Mouse (Mus musculus) fibroblast of lung, adult 2 months (primary cell): ENCODE data around the gene Atp6v0a1.
"Not testable (repeated sequence)": the region's sequence is repeated elsewhere in the genome, so short reads cannot be mapped to it uniquely, and the experiment has no call there.

Experiments
- DNase-seq: peaks from one replicate; pipeline ENCODE4 v3.0.0-alpha.2; 2011; ENCODE audit warnings: low read depth

Gene Atp6v0a1

DNA sequence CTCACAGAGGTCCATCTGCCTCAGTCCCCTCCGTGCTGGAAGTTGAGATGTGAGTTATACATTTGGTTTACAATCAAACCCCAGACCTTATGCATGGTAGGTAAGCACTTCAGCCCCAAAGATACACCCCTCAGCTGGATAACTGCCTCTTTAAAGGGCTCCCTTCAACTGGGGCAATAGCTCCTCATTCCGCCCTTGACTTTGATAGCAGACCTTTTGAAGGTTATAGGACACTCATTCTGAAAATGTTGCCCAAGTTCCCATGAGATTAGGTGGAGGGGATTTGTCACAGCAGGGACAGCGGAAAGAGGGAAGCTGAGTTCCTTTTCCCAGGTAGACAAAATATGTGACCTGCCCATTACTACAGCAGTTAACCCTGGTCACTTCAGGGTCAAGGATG, 28.0 kb upstream of the Atp6v0a1 start:
- DNase-seq, result no peak

DNA sequence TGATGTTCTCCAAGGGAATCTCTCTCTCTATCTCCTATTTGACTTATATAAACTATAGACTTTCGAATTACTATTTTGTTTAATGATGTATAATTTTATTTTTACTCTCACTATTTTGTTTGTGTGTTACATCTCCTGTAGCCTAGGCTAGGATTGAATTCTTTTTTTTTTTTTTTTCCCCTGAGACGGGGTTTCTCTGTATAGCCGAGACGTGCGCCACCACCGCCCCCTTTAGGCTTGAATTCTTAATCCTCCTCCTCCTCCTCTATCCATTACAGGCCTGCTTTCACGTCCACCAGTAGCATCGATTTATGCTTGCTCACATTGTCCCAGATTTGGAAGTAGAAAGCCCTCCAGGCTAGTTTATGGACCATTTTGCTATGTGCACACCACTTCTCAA, 27.2 kb upstream of the Atp6v0a1 start:
- no peak for DNase-seq

DNA sequence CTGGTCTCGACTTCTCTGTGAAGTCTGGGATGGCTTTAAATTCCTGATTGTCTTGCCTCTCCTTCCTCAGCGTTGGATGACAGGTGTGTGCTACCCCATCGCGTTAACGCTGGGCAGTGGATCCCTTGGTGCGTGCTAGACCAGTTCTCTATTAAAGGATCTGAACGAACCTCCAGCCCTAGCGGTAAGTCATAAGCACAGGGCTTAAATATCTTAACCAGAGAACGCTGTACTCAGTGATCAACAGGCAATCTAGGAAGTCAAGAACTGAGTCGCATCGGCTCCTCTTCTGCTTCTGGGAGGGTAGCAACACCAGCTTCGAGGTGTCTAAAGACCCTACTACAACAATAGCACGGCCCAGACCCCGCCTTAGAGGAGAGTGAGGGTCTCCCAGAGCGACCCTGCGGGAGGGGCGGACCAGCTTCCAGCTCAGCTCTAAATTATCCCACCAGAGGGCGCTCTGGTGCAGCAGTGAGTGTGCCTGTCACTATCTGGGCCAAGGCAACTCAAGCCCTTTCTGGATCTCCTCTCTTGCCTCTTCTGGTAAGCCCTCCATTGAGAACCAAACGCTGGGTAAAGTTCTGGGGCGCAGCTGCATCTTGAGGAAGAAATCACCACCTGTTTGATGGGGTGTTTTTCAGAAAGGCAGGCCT, 26.0 kb upstream of the Atp6v0a1 start:
- no peak for DNase-seq

GRCm38 (mm10) chr11:100983778-100984131, 25.5 kb upstream of the Atp6v0a1 start:
- no peak for DNase-seq

GRCm38 (mm10) chr11:100985607-100986006, 23.6 kb upstream of the Atp6v0a1 start:
- DNase-seq, result no peak

DNA sequence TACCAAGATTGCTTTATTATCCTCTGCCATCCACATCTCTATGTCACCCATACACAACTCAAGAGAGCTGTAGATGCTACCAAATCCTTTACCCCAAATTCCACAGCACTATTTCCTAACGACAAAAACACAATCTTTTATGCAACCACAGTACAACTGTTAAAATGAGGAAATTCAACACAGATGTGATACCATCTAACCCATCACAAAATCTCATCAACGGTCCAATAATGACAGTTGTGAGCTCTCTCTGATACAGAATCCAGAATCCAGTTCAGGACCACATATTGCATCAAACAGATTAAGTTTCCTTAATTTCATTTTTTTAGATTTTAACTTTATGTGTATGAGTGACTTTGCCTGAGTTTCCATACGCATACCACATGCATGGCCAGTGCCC, 20.6 kb upstream of the Atp6v0a1 start:
- DNase-seq, result no peak

DNA sequence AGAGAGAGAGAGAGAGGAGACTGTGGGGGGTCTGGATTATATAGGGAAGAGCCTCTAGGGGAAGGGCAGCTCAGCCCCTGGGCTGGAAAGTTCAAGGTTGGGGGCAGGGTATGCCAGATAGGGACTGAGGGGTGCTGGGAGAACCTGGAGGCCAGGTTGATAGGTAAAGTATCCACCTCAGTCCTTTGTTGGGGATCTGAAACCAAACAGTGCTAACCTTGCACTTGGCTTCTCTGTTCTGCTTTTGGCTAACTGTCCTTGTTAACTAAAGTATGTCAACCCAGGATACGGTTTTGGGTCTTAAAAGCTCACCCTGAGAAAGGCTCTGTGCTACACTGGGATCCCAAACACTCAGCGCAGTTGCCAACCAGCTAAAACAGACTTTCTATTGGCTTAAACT, 19.6 kb upstream of the Atp6v0a1 start:
- no peak for DNase-seq

DNA sequence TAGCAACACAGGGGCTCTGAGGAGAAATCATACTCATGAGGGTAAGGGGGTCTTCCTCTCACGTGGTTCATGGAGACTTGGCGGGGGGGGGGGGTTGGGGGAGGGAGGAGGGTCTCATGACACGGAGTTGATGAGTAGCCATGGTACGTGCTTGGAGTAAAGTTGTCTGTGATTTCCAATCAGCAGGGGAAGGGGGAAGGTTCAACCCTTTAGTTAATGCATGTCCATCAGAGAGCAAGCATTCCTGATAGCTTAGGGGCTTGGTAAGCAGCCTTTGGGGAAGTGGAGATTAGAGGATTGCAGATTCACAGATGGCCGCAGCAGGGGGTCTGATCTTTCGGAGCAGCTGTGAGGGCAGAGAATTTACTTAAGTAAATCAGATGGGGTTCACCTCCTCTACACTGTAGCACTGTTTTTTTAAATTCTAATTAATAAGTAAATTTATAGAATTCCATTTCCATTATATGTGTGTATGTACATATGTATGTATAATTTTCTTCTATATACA, 18.2 kb upstream of the Atp6v0a1 start:
- DNase-seq, result no peak

GRCm38 (mm10) chr11:100993437-100993836, 15.8 kb upstream of the Atp6v0a1 start:
- DNase-seq, result no peak

- DNase-seq, result no peak
These were observed 15.0 kb upstream of the Atp6v0a1 start for GRCm38 (mm10) chr11:100994233-100994632.

DNA sequence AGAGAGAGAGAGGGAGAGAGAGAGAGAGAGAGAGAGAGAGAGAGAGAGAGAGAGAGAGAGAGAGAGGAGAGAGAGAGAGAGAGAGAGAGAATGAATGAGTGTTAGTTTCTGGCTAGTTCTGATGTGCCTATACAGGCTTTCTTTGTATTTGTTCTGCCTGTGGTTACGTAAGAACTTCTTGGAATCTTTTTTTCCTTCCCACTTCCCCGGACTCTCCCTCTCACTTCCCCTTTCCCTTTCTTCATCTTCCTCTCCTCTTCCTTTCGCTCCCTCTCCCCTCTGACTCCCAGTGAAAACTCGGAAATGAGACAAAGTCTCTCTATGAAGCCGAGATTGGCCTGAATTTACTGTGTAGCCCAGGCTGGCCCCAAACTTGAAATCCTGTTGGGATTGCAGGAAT, 14.6 kb upstream of the Atp6v0a1 start:
- DNase-seq, result no peak

DNA sequence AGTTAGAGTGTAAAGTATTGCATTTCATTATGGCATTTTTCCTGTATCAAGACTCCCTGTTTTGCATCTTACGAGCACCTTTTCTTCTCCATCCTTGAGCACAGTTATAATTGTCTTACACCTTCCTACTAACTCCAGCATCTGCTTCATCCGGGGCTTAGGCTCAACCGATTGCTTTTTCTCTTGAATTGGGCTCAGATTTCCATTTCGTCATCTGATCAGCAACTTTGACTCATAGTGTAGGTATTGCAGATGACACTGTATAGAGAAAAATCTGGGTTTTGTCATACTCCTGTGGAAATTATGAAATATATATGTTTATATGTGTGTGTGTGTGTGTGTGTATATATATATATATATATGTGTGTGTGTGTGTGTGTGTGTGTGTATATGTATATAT, 12.8 kb upstream of the Atp6v0a1 start:
- DNase-seq, result no peak

DNA sequence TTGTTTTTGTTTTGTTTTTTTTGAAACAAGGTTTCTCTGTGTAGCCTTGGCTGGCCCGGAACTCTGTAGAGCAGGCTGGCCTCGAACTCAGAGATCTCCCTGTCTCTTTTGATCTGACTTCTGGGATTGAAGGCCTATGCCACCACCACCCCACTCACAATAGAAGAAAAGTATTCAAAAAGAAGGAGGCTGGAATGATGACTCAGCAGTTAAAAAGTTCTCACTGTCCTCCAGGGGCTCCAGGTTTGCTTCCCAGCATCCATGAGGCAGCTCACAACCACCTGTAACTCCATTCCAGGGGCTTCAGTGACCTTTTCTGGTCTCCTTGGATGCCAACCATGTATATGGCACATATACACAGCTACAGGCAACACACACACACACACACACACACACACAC, 10.4 kb upstream of the Atp6v0a1 start:
- DNase-seq, result no peak

DNA sequence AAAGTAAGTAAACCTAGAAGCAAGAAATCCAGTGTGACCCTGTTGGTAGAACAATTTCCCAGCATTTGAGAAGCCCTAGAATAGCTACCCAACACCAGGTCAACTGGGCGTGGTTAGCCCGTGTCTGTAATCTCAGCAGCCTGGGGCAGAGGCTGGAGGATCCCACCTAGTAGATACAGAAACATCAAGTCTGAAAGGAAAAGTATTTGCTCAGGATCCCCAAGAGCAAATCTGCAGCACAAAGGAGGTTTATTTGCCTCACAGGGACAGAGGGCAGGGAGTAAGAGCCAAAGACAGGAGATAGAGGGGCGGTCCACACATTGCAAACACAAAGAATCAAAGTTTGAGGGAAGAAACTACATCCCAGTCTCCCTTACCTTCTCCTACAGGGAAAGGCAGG, 10.0 kb upstream of the Atp6v0a1 start:
- no peak for DNase-seq

GRCm38 (mm10) chr11:101001875-101002552, 7.2 kb upstream of the Atp6v0a1 start:
- not testable (repeated sequence) for DNase-seq

DNA sequence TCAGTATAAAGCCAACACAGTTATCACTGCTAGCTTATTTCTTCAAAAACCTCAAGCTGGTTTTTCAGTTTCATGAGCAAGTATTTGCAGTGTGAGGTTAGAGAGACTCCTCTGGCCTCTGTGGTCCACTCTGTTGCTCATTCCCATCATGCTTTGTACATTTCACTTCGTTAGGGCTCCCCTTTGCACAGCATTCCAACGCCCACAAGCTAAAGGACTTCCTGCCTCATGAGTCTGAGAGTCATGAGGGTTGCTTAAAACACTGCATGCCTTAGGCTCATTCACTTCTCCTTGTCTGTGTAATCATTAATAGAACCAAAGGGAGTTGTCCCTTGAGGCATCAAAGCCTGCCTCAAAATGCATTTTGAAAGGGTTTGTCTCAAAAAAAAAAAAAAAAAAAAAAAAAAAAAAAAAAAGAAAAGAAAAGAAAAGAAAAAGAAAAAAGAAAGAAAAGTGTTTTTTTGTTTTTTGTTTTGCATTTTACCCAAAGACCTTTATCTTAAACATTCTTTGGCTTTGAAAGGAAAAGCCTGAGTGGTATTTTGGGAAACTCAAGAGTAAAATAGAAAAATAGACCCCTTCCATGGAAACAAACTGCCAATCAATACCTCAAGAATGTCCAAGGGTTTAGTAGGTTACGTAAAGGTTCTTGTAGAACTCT, 6.1 kb upstream of the Atp6v0a1 start:
- peak; percentile 74 for DNase-seq

GRCm38 (mm10) chr11:101008206-101009045, 826 bp upstream of the Atp6v0a1 start:
- DNase-seq, result no peak

GRCm38 (mm10) chr11:101009888-101010784, 884 bp downstream of the Atp6v0a1 start:
- no peak for DNase-seq

GRCm38 (mm10) chr11:101011641-101012040, 2.4 kb downstream of the Atp6v0a1 start:
- no peak for DNase-seq

DNA sequence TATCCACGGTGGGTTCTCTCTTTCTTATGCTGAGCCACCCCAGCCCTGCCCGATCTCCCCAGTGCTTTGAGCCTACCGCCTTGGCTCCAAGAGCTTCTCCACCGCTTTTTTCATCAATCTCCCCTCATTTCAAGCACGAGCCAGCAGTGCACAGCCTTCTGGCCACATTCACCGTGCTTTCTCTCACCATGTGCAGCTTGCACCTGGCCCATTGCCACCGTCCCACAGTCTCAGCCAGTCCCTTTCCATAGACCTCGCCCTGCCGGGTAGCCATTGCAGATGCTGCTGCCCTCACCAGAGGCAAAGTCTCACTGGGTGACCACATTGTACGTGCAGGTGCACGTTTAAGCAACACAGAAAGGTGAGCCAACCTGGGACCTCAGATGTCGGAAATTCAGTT, 14.1 kb downstream of the Atp6v0a1 start:
- no peak for DNase-seq

- no peak for DNase-seq
These were observed 14.7 kb downstream of the Atp6v0a1 start for GRCm38 (mm10) chr11:101024001-101024400.
